Mouse (Mus musculus) telencephalon, adult 2 months (tissue): ENCODE measurements around the gene Tbcc.

ENCODE experiments used
- DNase-seq: peaks from one replicate; pipeline ENCODE4 v3.0.0-alpha.2; 2011; ENCODE audit warnings: low read depth, low spot score

Tbcc gene

DNA sequence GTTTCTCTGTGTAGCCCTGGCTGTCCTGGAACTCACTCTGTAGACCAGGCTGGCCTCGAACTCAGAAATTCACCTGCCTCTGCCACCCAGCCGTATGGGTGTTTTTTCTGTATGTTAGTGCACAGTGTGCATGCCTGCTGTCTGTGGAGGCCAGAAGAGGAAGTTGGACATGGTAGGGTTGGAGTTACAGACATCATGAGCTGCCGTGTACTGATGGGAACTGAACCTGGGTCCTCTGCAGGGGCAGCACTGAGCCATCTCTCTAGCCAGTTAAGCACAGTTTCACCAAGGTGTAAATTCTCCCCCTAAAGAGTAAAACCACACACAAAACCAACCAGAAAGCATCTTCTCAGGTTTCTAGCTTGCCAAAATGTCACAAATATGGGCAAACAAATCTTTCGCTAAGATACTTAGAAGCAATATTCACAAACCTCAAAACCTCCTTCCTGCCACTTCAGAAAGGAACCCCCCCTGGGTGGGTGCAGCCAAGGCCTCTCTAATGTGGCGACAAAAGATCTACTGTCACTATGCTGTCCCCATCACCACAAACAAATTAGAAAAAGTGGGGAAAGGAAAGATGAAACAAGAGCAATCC is 20.2 kb upstream of the Tbcc start:
- no peak for DNase-seq

DNA sequence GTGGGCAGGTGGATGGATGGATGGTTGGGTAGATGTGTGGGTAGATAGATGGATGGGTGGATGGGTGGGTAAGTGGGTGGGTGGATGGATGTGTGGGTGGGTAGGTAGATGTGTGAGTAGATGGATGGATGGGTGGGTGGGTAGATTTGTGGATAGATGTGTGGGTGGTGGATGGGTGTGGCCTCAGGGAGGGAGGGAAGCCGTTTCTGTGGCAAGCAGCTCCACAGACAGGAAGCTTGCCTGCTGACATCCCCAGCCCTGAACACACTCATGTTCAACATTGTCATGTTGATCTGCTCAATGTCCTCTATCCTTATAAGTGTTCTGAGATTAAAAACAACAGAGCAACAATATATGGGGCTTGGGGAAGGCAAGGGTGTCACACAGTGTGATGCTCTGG is 19.6 kb upstream of the Tbcc start:
- DNase-seq, result no peak

DNA sequence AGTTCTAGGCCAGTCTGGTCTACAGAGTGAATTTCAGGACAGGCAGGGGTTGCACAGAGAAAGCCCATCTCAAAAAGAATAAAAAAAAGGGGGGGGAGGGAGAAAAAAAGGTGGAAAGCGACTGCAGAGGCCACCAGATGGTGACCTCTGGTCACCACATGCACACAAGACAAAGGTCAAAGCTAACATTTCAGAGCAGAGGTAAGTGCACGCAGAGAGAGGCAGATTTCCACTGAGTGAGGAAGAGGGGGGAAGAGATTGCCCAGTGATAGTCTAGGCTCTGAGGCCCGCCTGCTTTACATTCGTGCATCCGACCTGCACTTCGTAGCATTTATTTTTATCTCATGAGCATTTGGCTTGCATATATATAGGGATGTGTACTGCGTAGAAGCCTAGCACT is 17.7 kb upstream of the Tbcc start:
- DNase-seq, result no peak

DNA sequence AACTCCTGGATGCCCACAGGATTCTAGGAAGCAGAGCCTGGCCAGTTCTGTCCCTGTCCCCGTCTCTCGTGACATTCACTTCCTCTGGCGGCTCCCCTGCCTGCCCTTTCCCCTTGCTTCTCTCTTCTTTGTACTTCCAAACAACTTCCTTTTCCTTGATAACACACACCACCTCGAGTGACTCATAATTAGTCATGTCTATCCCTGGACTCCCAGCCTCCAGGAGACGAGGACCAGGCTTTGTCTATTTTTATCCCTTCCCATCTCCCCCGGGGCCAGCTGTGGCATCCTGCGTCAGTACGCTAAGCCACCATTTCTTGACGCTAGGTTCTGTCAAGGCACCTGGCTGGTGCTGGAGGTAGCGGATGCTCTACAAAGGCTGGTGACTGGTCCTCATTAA is 16.4 kb upstream of the Tbcc start:
- no peak for DNase-seq

DNA sequence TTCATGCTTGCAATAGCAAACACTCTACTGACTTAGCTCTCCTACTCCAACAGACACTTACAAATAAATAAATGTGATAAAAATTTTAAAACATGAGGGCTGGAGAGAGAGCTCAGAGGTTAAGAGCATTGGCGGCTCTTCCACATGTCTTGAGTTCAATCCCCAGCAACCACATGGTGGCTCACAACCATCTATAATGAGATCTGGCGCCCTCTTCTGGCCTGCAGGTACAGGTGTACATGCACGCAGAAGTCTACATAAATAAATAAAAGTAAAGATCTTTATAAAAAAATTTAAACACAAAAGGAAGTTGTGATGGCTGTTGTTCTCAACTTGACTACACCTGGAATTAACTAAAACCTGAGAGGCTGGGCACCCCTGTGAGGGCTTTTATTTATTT is 14.9 kb upstream of the Tbcc start:
- DNase-seq, result no peak

DNA sequence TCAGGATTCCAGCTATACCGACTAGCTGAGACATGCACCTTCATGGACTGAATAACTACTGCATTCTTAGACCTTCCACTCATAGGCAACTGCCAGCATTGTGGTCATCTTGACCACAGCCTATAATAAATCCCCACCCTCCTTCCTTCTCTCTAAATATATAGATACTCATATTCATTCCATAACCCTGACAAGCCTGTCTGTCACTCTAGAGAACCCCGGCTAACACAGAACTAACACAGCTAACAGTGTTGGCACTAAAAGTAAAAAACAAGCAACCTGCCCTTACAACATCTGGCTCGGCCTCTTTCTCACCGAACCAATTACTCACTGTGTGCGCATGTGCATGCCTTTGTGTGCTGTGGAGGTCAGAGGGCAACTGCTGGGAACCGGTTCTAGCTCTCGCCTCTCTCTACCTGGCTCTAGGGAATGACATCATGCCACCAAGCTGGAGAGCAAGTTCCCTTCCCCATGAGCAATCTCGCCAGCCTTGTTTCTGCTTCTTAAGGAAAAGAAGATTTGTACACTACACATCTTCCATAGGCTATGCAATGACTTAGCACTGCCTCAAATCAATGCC is 14.0 kb upstream of the Tbcc start:
- no peak for DNase-seq

DNA sequence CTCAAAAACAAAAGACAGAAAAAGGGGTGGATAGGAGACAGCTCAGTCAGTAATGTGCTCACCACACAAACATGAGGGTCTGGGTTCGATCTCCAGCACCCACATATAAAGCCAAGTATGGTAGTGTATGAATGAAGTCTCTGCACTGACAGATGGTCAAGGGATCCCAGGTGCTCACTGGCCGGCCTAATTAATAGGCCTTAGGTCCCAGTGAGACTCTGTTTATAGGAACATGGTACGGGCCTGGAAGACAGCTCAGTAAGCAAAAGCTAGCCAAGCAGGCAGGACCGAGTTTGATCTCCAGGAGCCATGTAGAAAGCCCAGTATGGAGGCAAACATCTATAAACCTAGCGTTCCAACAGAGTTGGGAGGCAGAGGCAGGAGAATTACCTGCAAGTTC is 13.4 kb upstream of the Tbcc start:
- DNase-seq, result no peak

DNA sequence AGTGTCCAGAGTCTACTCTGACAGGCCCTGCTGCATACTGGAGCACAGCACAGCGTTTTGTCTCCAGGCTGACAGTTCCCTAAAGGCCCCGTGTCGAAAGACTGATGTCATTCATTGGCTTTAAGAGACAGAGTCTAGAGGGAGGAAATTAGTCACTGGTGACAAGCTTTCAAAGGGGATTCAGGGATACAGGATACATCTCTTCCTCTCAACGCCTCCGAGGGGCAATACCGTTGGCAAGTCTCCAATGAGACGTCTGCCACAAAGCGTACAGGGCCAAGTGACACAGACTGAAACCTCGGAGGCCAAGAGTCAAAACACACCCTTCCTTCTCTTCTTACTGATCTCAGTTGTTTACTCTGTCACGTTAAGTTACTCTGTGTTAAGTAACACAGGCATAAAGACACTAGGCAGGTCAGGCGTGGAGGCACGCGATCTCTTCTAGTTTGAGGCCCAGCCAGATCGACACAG is 10.6 kb upstream of the Tbcc start:
- DNase-seq, result no peak

DNA sequence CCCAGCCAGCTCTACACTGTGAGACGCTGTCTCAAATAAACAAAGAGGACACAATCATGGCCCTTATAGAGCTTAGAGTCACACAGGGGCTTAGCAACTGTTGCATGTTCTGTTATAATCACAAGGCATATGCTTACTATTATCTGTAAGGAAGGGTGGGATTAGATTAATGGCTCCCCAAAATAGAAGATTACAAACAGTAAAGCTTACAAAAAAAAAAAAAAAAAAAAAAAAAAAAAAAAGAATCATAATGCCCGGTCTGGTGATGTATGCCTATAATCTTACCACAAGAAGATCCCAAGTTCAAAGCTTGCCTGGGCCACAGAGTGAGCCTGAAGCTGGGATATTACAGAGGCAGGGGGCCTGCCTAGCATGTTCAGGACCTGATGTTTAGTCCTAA is 10.2 kb upstream of the Tbcc start:
- DNase-seq, result no peak

DNA sequence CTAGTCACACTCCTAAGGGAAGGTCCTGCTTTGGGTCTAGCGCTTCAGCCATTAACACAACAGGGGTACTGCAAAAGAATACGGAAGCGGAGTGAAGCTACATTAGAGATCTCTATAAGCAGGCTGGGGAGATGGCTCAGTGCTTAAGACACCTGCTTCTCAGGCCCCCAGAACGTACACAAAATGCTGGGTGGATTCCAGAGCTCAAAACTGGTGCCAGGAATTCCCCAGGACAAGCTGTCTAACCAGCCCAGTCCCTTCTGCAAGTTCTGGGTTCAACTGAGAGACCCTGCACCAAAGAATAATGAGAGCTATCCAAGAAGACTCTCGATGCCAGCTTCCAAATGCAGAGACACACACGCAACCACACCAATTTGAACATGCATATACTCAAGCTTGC is 8.8 kb upstream of the Tbcc start:
- DNase-seq, result no peak

DNA sequence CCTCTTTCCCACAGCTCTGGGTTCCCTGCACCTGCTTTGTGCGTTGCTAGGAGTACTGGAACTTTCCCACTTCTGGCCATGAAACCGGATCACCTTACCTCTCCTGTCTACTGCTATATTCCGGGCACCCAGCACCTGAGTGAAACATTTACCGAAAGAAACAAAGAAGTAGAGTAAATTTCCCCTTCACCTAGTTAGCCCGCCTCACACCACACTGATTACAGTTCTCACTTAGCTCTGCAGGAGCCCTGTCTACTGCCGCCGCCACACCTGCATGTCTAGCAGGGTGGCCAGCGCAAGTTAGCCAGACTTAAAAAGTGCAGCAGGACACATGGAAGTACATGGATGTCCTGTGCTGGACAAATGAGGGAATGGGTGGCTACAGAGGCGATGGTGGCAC is 7.4 kb upstream of the Tbcc start:
- no peak for DNase-seq

DNA sequence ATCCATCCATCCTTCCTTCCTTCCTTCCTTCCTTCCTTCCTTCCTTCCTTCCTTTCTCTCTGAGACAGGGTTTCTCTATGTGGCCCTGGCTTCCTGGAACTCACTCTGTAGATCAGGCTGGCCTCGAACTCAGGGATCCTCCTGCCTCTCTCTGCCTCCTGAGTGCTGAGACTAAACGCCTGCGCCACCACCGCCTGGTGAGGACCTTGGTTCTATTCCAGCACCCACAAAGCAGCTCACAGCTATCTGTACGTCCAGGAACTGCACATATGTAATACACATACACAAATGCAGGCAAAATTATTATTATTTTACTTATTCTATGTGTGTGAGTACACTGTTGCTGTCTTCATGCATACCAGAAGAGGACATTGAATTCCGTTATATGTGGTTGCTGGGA is 5.7 kb upstream of the Tbcc start:
- DNase-seq, result no peak

DNA sequence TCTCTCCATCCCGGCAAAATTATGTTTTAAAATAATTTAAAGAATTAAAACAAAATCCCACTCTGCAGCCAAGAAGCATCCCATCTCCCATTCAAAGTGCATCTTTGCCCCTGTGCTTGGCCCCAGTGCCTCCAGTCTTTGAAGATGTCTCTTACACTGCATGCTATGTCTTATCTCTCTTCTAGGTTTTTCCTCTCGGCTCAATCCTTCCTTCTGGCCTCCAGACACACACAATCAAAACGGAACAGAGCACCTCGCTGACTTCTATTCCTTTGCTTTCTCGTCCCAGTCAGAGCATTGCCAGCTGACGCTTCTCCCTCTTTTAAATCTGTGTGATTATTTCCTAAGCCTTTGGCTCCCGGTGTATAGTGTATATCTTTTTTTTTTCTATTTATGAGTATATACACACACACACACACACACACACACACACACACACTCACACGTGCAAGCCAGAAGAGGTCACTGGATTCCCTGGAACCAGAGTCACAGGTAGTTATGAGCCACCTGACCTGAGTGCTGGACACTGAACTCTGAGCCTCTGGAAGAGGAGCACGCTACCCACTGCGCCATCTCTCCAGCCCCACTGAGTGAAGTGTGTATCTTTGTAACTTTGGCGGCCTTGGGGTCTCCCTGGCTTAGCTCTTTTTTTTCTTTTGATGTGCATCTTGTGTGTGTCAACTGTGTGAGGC is 5.1 kb upstream of the Tbcc start:
- no peak for DNase-seq

DNA sequence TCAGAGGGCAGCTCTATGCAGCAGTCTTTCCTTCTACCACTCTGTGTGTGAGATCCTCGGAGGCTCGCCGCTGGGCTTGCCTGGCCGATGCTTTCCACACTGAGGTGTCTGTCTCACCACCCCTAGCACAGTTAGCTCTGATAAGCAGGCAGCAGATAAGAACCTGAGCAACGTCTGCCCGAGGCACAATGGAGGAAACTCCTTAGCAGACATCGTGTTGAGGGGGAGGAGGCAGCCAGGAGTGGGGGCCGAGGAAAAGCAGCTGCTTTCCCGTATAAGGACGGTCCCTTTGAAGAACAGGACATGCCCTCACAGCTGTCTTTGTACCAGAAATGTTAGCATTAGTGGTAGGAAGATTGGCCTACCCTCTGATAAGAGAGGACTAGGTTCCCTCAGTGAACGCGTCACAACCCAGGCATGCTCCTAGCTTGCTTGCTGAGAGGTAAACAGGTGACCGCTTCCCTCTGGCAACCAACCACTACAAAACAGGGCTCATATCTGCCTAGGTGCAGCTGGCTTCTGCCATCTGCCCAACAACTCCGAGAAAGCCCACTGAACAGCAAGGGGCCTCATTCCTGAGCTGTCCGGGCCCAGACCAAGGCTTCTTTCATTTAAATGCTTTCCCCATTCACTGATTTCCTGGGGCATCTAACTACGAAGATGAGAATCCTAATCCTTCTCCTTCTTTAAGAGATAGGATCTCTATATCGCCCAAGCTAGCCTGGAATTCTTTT is 4.4 kb upstream of the Tbcc start:
- DNase-seq, result no peak

DNA sequence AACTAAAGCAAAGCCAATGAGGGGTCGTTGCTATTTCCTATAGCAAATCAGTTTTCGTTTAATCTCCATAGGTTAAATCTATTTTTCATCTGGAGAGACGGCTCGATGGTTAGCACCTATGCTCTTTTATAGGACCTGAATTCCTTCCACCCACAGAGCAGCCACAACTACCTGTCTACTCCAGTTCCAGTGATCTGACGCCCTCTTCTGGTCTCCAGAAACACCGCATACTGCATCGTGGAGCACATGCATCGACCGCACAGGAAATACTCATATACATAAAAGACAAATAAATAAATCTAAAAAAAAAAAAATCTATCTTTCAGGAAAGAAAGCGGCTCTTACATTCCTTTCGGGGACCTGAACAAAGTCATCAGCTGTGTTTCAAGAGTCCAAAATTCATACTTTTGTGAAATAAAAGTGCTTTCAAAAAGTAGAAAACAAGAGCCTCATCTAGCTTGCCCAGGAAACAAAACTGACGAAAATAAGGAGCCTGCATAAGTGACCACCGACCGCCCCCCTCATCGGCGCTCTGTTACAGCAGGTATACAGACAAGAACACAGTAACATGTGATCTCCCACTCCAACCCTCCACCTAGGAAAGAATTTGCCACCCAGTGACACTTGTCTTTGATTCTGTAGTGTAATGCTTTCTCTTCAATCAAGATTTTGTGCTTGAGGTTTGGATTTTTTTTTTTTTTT is 1.8 kb upstream of the Tbcc start:
- no peak for DNase-seq

DNA sequence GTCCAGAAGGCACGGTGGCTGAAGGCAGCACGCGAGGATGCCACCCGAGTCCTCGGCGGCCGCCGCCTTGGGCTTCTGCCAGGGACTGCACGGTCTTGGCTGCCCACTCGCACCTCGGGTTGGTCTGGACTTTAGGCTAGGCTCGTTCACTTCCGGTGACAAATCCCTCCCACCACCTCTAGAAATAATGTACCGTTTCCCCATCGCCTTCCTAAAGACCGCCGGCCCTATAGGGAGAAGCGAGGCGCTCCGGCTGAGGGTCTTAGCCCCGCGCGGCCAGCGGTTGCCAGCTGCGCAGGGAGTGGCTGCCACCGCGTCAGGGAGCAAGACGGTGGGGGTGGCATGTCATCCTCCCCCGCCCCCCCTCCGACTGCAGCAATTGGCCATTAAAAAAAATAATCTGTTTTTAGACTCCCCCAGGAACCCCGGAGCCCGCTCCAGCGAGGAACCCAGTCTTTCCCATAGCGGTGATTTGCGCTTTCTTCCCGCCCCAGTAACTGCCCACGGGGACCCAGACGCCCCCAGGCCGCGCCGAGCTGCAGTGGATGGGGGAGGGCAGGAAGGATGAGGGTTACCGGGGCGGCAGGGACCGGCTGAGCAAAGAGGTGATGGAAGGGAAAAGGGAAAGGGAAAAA is 917 bp upstream of the Tbcc start:
- peak; percentile 72 for DNase-seq

DNA sequence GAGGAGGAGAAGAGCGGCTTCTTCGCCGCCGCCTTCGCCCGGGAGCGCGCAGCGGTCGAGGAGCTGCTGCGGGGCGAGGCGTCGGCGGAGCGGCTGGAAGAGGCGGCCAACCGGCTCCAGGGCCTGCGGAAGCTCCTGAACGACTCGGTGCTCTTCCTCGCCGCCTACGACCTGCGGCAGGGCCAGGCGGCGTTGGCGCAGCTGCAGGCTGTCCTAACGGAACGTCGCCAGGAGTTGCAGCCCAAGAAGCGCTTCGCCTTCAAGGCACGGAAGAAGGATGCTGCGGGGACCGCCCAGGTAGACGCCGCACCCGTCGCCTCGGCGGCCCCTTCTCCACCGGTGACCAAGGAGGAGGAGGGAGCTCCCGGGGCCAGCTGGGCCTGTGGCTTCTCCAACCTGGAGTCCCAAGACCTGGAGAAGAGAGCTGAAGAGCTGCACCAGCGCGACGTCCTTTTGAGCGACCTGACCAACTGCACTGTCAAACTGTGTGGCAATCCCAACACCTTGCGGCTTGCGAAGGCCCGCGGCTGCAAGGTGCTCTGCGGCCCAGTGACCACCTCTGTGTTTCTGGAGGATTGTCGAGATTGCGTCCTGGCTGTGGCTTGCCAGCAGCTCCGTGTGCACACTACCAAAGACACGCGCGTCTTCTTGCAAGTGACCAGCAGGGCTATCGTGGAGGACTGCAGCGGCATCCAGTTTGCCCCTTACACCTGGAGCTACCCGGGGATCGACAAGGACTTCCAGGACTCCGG is 535 bp downstream of the Tbcc start:
- peak; percentile 47 for DNase-seq

DNA sequence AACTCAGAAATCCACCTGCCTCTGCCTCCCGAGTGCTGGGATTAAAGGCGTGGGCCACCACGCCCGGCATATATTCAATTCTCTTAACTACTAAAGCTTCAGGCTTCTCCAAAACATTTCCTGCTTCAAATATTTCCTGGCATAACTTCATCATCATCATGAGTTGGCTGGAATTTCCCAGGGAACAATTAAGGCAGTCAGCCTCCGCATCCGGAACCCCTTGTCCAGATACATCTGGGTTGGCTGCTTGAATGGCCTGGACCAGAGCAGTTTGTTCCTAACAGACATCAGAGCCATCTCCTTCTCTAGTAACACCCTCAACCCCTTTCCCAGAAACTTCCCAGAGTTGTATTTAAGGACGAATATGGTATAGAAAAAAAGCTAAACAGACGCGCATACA is 4.9 kb downstream of the Tbcc start:
- DNase-seq, result no peak

DNA sequence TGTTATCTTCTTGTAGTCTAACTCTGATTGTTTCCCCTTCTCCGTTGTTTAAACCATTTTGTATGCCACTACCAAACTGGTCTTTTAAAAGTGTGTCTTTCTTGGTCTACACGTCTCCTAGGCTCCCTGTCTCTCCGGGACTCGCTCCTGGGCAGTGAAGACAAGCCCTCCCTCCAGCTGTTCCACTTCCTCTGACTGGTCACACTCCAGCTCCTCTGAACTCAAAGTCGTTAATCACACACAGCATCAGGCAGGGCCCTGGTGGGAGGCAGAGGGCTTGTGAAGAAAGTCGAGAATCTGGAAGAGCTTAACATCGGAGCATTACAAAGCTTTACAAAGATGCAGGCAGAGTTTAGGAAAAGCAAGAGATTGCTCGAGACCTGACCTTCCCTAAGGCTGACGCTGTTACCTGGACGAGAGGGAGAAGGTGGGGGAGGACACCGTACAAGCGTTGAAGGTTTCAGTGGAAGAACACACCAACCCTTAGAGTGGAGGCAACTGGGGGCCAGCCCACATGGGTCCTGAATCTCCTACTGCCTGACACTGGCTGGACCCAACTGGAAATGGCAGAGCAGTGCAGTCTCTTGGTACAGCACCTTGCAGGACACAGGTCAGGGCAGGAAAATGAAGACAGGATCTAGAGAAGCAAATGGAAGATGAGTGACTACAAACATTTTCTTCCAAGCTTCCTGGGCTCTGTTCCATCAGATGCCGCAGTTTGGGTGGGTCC is 6.9 kb downstream of the Tbcc start:
- no peak for DNase-seq

DNA sequence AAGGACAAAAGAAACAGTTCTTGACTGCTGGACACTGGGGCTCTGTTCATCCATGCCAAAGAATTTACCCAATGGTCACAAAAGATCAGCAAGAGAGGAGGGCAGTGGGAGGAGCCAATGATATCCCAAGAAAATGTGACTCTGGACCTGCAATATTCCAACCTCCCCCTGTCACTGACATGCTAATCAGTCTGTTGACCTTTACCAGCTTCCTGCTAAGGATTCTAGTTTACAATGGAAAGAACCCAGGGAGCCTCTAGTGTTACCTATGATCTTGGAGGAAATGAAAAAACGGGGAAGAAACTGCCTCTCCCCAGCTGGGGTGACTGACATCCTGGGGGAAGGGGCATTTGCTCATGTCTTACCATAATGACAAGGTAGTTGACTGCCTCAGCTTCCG is 10.5 kb downstream of the Tbcc start:
- no peak for DNase-seq
